Mouse (Mus musculus) C2C12 (cell line): Measurements from ENCODE around the gene Celf1.

Experiments used
- CEBPB ChIP-seq: IDR thresholded peaks from one replicate; pipeline ENCODE4 v1.6.1; 2011; ENCODE audit warnings: low read depth, mild to moderate bottlenecking, control low read depth, moderate library complexity
- CTCF ChIP-seq: IDR thresholded peaks from one replicate; pipeline ENCODE4 v1.5.1; 2011; ENCODE audit not compliant: control insufficient read depth, insufficient read depth, insufficient read length
- FOSL1 ChIP-seq: IDR thresholded peaks from one replicate; pipeline ENCODE4 v1.8.0; 2011; ENCODE audit warnings: mild to moderate bottlenecking, low read length; ENCODE audit not compliant: poor library complexity, insufficient read depth, severe bottlenecking
- MYOD1 ChIP-seq: IDR thresholded peaks from one replicate; pipeline ENCODE4 v1.6.1; 2011; ENCODE audit warnings: low read depth; ENCODE audit not compliant: control insufficient read depth, insufficient read length
- MYOG ChIP-seq: IDR thresholded peaks from one replicate; pipeline ENCODE4 v1.6.1; 2011; ENCODE audit not compliant: control insufficient read depth, insufficient read length; ENCODE audit errors: extremely low read depth
- USF1 ChIP-seq: IDR thresholded peaks from one replicate; pipeline ENCODE4 v1.6.1; 2011; ENCODE audit warnings: low read depth, mild to moderate bottlenecking, control low read depth, moderate library complexity

GRCm38 (mm10) chr2:90960012-90960411 lies 19.8 kb downstream of the Celf1 start:
- TF ChIP-seq CTCF (no peak), USF1 (no peak), MYOG (no peak), CEBPB (no peak), FOSL1 (no peak), MYOD1 (no peak)
